Mouse (Mus musculus) neural tube, embryonic 11.5 days (tissue): ENCODE measurements around the gene Vps11. TPM values are rescaled to one million over a fixed set of nuclear protein-coding genes. Genes with fewer than 3 reads are reported as not detected.
"Not testable (repeated sequence)": the region's sequence is repeated elsewhere in the genome, so short reads cannot be mapped to it uniquely, and the experiment has no call there.

Source experiments
- ATAC-seq: fragments of 200-750 bp; cut with Nextera tagmentation; 2 replicates; pipeline ENCODE4 v1.8.0; 2017; ENCODE audit warnings: moderate number of reproducible peaks, mild to moderate bottlenecking, moderate TSS enrichment, moderate library complexity; ENCODE audit not compliant: insufficient read depth, low FRiP score, low TSS enrichment
- DNase-seq: peaks from one replicate; pipeline ENCODE4 v3.0.0-alpha.2; 2015; ENCODE audit warnings: low spot score
- H3K27ac ChIP-seq: fragments of 300-500 bp; sonication (generic); 2 replicates; pipeline ENCODE4 v1.5.1; 2014; ENCODE audit warnings: low read depth, mild to moderate bottlenecking, low read length
- H3K27me3 ChIP-seq: fragments of 300-500 bp; sonication (generic); 2 replicates; pipeline ENCODE4 v1.6.1; 2014; ENCODE audit warnings: mild to moderate bottlenecking, low read length, mixed read lengths; ENCODE audit not compliant: control insufficient read depth, insufficient read depth
- H3K36me3 ChIP-seq: fragments of 300-500 bp; sonication (generic); 2 replicates; pipeline ENCODE4 v1.6.1; 2014; ENCODE audit warnings: mild to moderate bottlenecking, low read length, moderate library complexity, mixed read lengths; ENCODE audit not compliant: control insufficient read depth, insufficient read depth
- H3K4me1 ChIP-seq: fragments of 300-500 bp; sonication (generic); 2 replicates; pipeline ENCODE4 v1.6.1; 2014; ENCODE audit warnings: low read length, mixed read lengths; ENCODE audit not compliant: control insufficient read depth, insufficient read depth
- H3K4me2 ChIP-seq: fragments of 300-500 bp; sonication (generic); 2 replicates; pipeline ENCODE4 v1.6.1; 2014; ENCODE audit warnings: low read depth, mild to moderate bottlenecking, moderate library complexity
- H3K4me3 ChIP-seq: fragments of 300-500 bp; sonication (generic); 2 replicates; pipeline ENCODE4 v1.5.1; 2014; ENCODE audit warnings: low read depth, low read length
- H3K9ac ChIP-seq: fragments of 300-500 bp; sonication (generic); 2 replicates; pipeline ENCODE4 v1.6.1; 2014; ENCODE audit warnings: mild to moderate bottlenecking, low read length
- H3K9me3 ChIP-seq: fragments of 300-500 bp; sonication (generic); 2 replicates; pipeline ENCODE4 v1.6.1; 2016; ENCODE audit warnings: low read length; ENCODE audit not compliant: control insufficient read depth
- WGBS: fragments of 180-500 bp; shearing (Covaris S2); extraction: QIAGEN DNeasy Blood & Tissue Kit; methylation state at CpG from one replicate; pipeline ENCODE4 v1.1.7; 2014; 5-methylcytosine and 5-hydroxymethylcytosine counted together
- polyA plus RNA-seq: library from polyadenylated mRNA; unstranded; fragments of >200 nt; fragmentation: Nextera tagmentation; extraction: Ambion mirVana; gene quantifications from 2 replicates; pipeline ENCODE4 v1.2.1, GENCODE M21; 2014

Vps11 gene
- polyA plus RNA-seq, 1 experiment from 2014 or later: 32.9 TPM

DNA sequence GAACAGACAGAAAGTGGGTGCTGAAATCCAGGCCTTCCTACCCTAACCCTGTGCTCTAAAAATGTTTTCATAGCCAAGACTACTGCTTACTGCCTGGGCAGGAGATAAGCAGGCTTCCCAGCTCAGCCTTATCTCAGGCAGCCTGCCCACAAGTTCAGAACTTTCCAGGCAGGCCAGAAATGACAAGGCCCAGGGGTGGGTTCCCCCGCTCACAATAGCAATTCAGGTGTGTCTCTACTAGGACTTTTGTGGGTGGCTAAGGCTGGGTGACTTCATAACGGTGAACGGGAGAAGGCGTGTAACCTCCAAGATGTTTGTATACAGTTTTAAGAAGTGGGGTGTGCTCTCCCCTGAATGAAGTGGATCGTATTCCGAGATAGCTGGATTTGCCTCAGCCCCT, 18.2 kb downstream of the Vps11 start:
- H3K27ac ChIP-seq: peak overlapping the region; percentile 98
- no peaks in the 10 kb centered on the region for H3K9me3 ChIP-seq
- DNase-seq (no peak), ATAC-seq (no peak)
- no peaks in the 10 kb centered on the region for H3K27me3 ChIP-seq
- peaks cover 6% of the 10 kb centered on the region for H3K36me3 ChIP-seq
- peak overlapping the region; percentile 80 for H3K4me3 ChIP-seq
- H3K4me2 ChIP-seq: peak overlapping the region; percentile 47
- H3K4me1 ChIP-seq: peaks cover 4% of the 10 kb centered on the region; the same call in 1 of the 2 replicates
- peak overlapping the region; percentile 86 for H3K9ac ChIP-seq
- 18% methylated on average over 6 of the region's 6 CpGs for WGBS

DNA sequence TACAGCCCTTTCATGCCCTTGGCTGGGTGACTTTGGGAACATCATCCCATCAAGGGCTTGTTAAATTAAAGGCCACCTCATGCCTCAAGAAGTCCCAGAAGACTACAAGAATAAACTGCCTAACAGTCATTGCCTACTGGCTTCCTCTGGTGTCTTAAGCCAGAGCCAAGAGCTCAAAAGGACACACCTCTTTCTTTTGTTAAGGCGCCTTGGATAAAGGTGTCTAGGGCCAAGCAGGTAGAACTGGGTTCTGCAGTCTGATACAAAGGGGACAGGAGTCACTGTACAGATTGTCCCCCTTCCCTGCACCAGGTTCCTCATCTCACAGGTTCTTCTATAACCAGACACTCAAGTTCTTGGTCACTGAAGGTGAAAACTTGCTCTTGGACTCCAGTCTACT, 18.9 kb downstream of the Vps11 start:
- no peak overlapping the region for H3K4me3 ChIP-seq
- WGBS: 90% methylated on average over 1 of the region's 1 CpGs
- H3K27me3 ChIP-seq: no peaks in the 10 kb centered on the region
- no peak overlapping the region; the same call in 1 of the 2 replicates for H3K27ac ChIP-seq
- DNase-seq (no peak), ATAC-seq (no peak)
- no peaks in the 10 kb centered on the region for H3K9me3 ChIP-seq
- peaks cover 3% of the 10 kb centered on the region; the same call in 1 of the 2 replicates for H3K36me3 ChIP-seq
- no peak overlapping the region for H3K4me2 ChIP-seq
- H3K9ac ChIP-seq: no peak overlapping the region
- peaks cover 4% of the 10 kb centered on the region; the same call in 1 of the 2 replicates for H3K4me1 ChIP-seq

DNA sequence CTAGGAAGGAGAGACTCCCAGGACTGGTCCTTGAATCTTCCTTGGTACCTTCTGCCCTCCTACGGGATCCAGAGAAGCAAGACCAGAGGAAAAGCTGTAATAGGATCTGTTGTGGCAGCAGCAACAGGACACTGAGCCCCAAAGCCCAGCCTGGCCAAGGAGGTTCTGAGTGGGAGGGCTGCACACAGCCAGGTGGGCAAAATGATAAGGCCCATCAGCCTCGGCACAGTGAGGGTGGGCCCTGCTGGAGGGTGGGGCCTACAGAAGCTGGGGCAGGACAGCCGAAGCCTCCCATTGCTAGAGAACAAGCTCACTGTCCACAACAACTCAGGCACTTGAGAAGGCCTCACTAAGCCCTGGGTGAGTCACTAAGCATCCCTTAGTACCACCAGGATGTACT, 19.3 kb downstream of the Vps11 start:
- WGBS: 91% methylated on average over 3 of the region's 3 CpGs
- H3K36me3 ChIP-seq: peaks cover under 1% of the 10 kb centered on the region; the same call in 1 of the 2 replicates

DNA sequence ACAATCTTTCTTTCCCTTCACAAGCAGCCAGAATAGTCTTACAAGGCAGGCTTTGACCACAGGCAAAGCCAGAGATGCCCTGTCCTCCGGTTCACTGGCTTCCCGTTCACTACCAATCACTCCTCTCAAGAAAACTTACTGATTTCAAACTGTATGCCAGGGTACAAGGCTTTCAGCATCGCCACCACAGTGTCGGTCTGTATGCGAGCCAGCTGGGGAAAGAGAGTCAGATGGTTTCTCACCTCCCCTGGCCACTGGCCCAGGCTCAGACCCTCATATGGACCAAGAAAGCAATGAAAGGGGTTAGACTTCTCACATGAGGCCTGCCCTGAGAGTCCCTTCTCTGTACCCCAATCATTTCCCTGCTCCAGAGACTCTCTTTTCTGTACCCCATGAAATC, 20.0 kb downstream of the Vps11 start:
- H3K36me3 ChIP-seq: no peaks in the 10 kb centered on the region; the same call in 1 of the 2 replicates
- no peak for ATAC-seq

More for the DNA sequence above, 19.3 kb downstream of the Vps11 start:
- no peaks in the 10 kb centered on the region for H3K9me3 ChIP-seq
- H3K27me3 ChIP-seq: no peaks in the 10 kb centered on the region
- H3K4me2 ChIP-seq: no peak overlapping the region
- no peak for ATAC-seq
- no peak overlapping the region for H3K9ac ChIP-seq
- H3K4me1 ChIP-seq: peaks cover 4% of the 10 kb centered on the region; the same call in 1 of the 2 replicates
- H3K27ac ChIP-seq: no peak overlapping the region
- H3K4me3 ChIP-seq: no peak overlapping the region
- DNase-seq: no peak

DNA sequence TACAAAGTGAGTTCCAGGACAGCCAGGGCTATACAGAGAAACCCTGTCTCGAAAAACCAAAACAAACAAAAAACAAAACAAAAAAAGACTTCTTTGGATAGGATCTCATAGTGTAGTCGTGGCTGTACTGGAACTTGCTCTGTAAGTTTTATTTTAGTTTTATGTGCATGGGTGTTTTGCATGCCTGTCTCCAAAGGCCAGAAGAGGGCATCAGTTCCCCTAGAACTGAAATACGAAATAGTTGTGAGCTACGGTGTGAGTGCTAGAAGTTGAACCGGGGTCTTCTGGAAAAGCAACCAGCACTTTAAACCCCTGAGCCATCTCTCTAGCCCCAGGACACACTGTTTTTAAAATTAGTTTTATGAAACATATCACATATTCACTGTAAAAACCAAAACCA, 22.9 kb downstream of the Vps11 start:
- DNase-seq (no peak), ATAC-seq (no peak)
- no peak overlapping the region for H3K9ac ChIP-seq
- no peak overlapping the region for H3K27ac ChIP-seq
- H3K4me3 ChIP-seq: no peak overlapping the region
- no peak overlapping the region for H3K4me2 ChIP-seq
- 82% methylated on average over 5 of the region's 5 CpGs for WGBS
- H3K36me3 ChIP-seq: peaks cover 5% of the 10 kb centered on the region
- H3K27me3 ChIP-seq: no peaks in the 10 kb centered on the region
- peaks cover 9% of the 10 kb centered on the region for H3K4me1 ChIP-seq
- H3K9me3 ChIP-seq: no peaks in the 10 kb centered on the region

More for the DNA sequence above, 20.0 kb downstream of the Vps11 start:
- Histone ChIP-seq H3K4me2 (no peak overlapping the region), H3K27me3 (no peaks in the 10 kb centered on the region), H3K9me3 (no peaks in the 10 kb centered on the region), H3K9ac (no peak overlapping the region), H3K4me3 (peak overlapping the region; percentile 10; the same call in 1 of the 2 replicates), H3K27ac (no peak overlapping the region), H3K4me1 (peaks cover 8% of the 10 kb centered on the region)
- whole genome bisulfite sequencing: 92% methylated on average over 5 of the region's 5 CpGs
- DNase-seq: no peak

DNA sequence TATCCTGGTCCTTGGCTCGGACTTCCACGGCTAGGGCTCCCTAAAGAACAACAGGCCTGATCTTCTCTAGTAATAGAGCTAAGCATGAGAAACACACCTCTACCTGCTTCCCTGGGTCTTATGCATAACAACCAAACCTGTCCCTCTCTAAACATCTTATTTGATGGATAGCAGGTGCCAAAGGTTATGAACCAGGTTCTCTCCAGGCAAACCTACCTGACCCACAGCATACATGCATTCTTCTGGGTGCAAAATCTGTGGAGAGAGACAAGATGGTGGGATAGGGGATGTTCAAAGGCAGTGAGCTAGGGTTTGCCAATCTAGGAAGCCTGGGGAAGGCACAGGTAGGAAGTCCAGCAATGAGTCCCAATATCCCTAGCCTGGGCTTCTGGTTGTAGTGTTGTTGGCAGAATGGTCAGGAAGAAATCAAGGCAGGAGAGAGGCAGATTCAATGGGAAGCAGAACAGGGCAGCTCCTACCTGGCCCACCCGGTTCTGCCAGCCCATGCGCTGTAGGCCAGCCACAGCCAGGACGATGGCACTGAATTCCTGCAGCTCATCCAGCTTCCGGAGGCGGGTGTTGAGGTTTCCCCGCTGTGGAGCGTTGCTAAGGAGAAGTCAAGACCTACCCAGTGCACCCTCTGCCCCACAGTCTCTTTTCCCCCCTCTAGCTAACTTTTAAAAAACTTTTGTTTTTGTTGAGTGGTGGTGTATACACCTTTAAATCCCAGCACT, 23.9 kb downstream of the Vps11 start:
- H3K27ac ChIP-seq: no peak overlapping the region
- H3K9ac ChIP-seq: no peak overlapping the region
- H3K4me2 ChIP-seq: peak overlapping the region; percentile 3; the same call in 1 of the 2 replicates
- peaks cover 6% of the 10 kb centered on the region for H3K4me1 ChIP-seq
- no peaks in the 10 kb centered on the region for H3K9me3 ChIP-seq
- peaks cover 11% of the 10 kb centered on the region for H3K36me3 ChIP-seq
- H3K27me3 ChIP-seq: no peaks in the 10 kb centered on the region
- DNase-seq: no peak
- WGBS: 69% methylated on average over 9 of the region's 9 CpGs
- no peak for ATAC-seq
- H3K4me3 ChIP-seq: peak overlapping the region; percentile 98; the same call in 1 of the 2 replicates

DNA sequence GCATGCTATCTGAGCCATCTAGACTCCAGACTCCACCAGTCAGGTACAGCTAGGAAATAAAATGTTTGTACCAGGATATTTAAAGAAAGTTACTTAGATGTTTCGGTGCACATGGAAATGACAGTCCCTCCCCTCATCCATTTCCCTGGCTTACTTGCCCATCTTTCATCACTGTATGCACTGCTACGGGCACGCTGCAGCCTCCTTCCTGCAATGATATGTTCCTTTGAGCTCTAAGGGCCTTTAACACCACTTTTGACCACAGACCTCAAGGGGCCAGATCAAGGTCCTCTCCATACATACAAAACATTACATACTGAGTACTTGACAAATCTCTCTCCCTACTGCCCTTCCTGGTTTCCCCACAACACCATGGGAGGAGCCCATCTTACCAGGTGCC, 24.5 kb downstream of the Vps11 start:
- ATAC-seq: no peak
- Histone ChIP-seq H3K9me3 (no peaks in the 10 kb centered on the region), H3K9ac (peak overlapping the region; percentile 22), H3K36me3 (peaks cover 14% of the 10 kb centered on the region), H3K27ac (no peak overlapping the region), H3K4me3 (peak overlapping the region; percentile 98), H3K4me2 (peak overlapping the region; percentile 53), H3K27me3 (no peaks in the 10 kb centered on the region), H3K4me1 (peaks cover 6% of the 10 kb centered on the region)
- 78% methylated on average over 3 of the region's 3 CpGs for WGBS
- no peak for DNase-seq

DNA sequence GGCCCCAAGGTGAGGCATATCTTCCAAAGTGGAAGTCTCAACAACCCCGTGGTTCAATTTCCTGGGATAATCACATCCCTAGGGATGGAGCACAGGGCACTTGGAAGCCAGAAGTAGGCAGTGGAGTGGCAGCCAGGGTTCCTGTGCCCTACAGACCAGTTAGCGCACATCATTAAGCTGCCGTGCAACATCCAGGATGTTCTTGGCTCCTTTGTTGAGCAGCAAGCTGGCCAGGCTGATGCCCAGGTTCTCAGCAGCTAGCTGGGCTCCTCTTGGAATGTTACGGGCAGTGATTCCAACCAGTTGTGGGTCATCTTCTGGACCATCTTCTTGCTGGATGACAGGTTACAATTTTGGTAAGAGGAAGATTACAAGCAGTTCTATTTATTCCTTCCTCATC, 25.0 kb downstream of the Vps11 start:
- peak overlapping the region; percentile 97 for H3K9ac ChIP-seq
- not testable (repeated sequence) for H3K27me3 ChIP-seq, H3K27ac ChIP-seq, DNase-seq, H3K4me1 ChIP-seq, ATAC-seq, H3K9me3 ChIP-seq
- 42% methylated on average over 4 of the region's 4 CpGs for whole genome bisulfite sequencing
- H3K4me2 ChIP-seq: peak overlapping the region; percentile 53
- peaks cover 18% of the 10 kb centered on the region for H3K36me3 ChIP-seq
- peak overlapping the region; percentile 98 for H3K4me3 ChIP-seq

DNA sequence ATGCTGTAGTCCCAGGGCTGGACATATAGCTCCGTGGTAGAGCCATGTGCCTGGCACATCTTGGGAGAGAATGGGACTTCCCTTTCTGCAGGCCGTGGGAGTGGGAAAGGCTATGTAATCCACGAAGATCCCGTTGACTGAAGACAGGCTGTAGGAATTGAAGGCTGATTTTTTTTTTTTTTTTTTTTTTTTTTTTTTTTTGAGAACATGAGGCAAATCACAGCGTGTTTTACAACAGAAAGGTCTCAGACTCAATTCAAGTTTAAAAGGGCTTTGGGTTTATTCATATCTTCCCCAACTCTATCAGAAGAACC, 25.4 kb downstream of the Vps11 start:
- ATAC-seq (no peak), DNase-seq (no peak)
- H3K9me3 ChIP-seq: no peaks in the 10 kb centered on the region
- peak overlapping the region; percentile 97 for H3K9ac ChIP-seq
- peaks cover 20% of the 10 kb centered on the region for H3K36me3 ChIP-seq
- peak overlapping the region; percentile 98 for H3K4me3 ChIP-seq
- H3K27ac ChIP-seq: no peak overlapping the region
- H3K4me2 ChIP-seq: peak overlapping the region; percentile 53
- H3K4me1 ChIP-seq: peaks cover 6% of the 10 kb centered on the region
- H3K27me3 ChIP-seq: no peaks in the 10 kb centered on the region
- 3% methylated on average over 5 of the region's 5 CpGs for WGBS
